Mouse (Mus musculus) CD4-positive, CD25-positive, alpha-beta regulatory T cell, adult 2 months (primary cell): ENCODE results near the gene Macrod2.

Source experiments
- DNase-seq: peaks from one replicate; pipeline ENCODE4 v3.0.0-alpha.2; 2012; ENCODE audit warnings: low read depth, low spot score

Gene Macrod2

GRCm38 (mm10) chr2:141844408-141845175 lies 1449.5 kb downstream of the Macrod2 start:
- DNase-seq, result no peak

GRCm38 (mm10) chr2:141859220-141859619 lies 1464.1 kb downstream of the Macrod2 start:
- DNase-seq, result no peak

- DNase-seq, result no peak
Observed at GRCm38 (mm10) chr2:141861679-141862268, 1466.7 kb downstream of the Macrod2 start.

GRCm38 (mm10) chr2:141862531-141863265 lies 1467.6 kb downstream of the Macrod2 start:
- DNase-seq, result no peak

- no peak for DNase-seq
Observed at GRCm38 (mm10) chr2:141863628-141864165, 1468.6 kb downstream of the Macrod2 start.

GRCm38 (mm10) chr2:141870930-141871329 lies 1475.8 kb downstream of the Macrod2 start:
- no peak for DNase-seq

GRCm38 (mm10) chr2:141876155-141876851 lies 1481.2 kb downstream of the Macrod2 start:
- DNase-seq, result no peak

GRCm38 (mm10) chr2:141876958-141877357 lies 1481.8 kb downstream of the Macrod2 start:
- DNase-seq, result no peak

GRCm38 (mm10) chr2:141878473-141878872 lies 1483.4 kb downstream of the Macrod2 start:
- DNase-seq, result no peak

GRCm38 (mm10) chr2:141879711-141880110 lies 1484.6 kb downstream of the Macrod2 start:
- no peak for DNase-seq

GRCm38 (mm10) chr2:141886694-141887474 lies 1491.8 kb downstream of the Macrod2 start:
- no peak for DNase-seq

GRCm38 (mm10) chr2:141889497-141889896 lies 1494.4 kb downstream of the Macrod2 start:
- no peak for DNase-seq

- DNase-seq, result no peak
Observed at GRCm38 (mm10) chr2:141897951-141898350, 1502.8 kb downstream of the Macrod2 start.

- DNase-seq, result no peak
Observed at GRCm38 (mm10) chr2:141911831-141912447, 1516.8 kb downstream of the Macrod2 start.

- no peak for DNase-seq
Observed at GRCm38 (mm10) chr2:141913486-141913885, 1518.4 kb downstream of the Macrod2 start.

GRCm38 (mm10) chr2:141913894-141914293 lies 1518.8 kb downstream of the Macrod2 start:
- DNase-seq, result no peak

GRCm38 (mm10) chr2:141920377-141920992 lies 1525.4 kb downstream of the Macrod2 start:
- no peak for DNase-seq

GRCm38 (mm10) chr2:141935130-141935529 lies 1540.0 kb downstream of the Macrod2 start:
- DNase-seq, result no peak

- DNase-seq, result no peak
Observed at GRCm38 (mm10) chr2:141954795-141955194, 1559.7 kb downstream of the Macrod2 start.

- no peak for DNase-seq
Observed at GRCm38 (mm10) chr2:141955197-141955596, 1560.1 kb downstream of the Macrod2 start.
